Mouse (Mus musculus) embryo, embryonic 11.5 days (tissue): ENCODE measurements around the gene A530084C06Rik.

Source experiments
- DNase-seq: peaks from one replicate; pipeline ENCODE4 v3.0.0-alpha.2; 2012; ENCODE audit warnings: low read depth, low spot score

Gene A530084C06Rik

DNA sequence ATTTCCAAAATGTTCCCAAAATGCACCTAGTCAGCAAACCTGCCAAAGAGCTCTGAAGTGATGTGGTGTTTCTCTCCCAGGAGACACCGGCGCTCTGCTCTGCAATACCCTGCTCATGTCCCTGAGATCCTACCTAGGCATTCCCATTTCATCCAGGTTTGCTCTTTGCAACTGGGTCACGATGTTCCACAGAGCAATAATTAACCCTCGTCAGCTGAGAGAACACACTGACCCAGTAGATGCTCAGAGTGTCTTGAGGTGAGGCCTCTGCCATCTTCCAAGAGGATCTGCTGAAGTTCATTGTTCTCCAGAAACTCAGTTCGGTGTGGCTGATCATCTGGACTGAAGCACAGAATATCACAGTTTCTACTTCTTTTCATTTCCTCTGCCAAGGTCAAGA lies 16.1 kb downstream of the A530084C06Rik start:
- no peak for DNase-seq

DNA sequence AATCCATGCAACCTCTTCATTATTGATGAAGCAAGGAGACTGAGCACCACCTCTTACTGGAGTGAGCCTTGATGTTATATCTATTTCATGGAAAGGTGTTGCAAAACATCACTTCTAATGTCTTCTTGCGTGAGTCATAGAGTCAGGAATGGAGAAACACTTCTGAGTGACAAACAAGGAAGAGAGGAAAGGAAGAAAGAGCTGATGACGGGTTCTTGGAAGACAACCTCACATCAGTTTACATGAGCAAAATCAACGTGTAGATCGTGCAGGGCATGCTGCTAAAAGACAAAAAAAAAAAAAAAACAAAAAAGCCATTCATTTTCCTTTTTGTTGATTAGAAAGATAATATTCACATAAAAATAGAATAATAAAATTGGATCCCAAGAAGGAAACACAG lies 24.4 kb downstream of the A530084C06Rik start:
- no peak for DNase-seq

- DNase-seq, result peak; percentile 36
Observed at GRCm38 (mm10) chr13:31531651-31532061, 27.5 kb downstream of the A530084C06Rik start.

DNA sequence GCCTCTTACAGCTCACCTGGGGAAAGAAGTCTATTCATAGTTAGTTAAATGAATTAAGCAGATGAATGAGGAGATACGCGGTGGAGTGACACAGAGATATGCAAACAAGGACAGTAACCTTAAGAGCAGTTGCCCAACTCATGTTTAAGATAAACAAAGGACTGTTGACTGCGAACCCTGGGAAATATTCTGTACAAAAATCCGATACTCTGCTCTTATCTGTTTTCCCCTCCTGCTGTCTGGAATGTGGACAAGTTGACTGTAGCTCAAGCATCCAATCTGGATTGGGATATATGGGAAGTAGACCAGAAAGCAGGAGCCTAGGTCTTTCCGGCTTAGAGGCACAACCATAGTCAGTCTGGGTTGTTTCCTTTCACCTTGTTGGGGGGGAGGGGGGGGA lies 27.9 kb downstream of the A530084C06Rik start:
- DNase-seq, result no peak

DNA sequence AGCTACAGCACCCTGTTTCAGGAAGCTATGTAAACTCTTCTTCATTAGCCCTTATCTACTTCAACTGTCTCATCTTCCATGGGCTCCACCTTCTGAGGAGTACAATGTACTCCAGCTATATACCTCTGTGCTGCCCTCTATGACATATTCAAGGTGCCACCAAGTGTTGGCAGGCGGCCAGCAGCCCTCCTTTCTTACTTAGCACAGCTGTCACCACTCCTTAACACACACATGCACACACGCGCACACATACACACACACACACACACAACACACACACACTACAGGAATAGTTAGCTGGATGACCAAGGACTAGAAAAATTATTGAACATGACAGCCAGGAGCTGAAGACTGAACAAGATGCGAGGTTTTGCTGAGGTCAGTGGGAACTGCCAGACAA lies 34.2 kb downstream of the A530084C06Rik start:
- DNase-seq, result no peak

GRCm38 (mm10) chr13:31518971-31519370 lies 40.2 kb downstream of the A530084C06Rik start:
- DNase-seq, result no peak

DNA sequence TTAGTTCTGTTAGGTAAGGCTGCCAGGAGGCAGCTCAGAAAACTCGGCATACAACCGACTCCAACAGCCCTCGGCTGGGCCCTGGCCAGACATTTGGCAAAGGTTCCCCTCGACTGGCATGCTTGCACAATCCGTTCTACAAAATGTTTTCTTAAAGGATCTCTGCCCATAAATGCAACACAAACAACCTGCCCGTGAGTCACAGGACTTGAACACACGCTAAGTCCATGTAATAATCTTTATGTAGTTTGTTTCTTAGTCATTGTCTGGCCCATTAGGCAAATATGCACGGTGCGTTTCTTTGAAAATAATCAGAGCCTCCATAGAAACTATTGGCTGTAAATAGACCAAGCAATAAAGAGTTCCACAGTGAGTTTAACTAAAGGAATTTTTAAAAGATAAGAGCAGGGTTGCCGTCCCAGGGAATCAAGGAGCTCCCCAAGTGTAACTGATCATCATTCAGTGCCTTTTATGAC lies 40.7 kb downstream of the A530084C06Rik start:
- no peak for DNase-seq

- DNase-seq, result no peak
Observed at GRCm38 (mm10) chr13:31515261-31515660, 43.9 kb downstream of the A530084C06Rik start.

- DNase-seq, result no peak
Observed at GRCm38 (mm10) chr13:31506494-31507167, 52.5 kb downstream of the A530084C06Rik start.
